Mouse (Mus musculus) cortical plate, adult 2 months (tissue): ENCODE data around the gene Prr29.

Source experiments
- CTCF ChIP-seq: fragments of 200-500 bp; IDR thresholded peaks from 2 replicates; pipeline ENCODE4 v1.5.1; 2011; ENCODE audit warnings: mild to moderate bottlenecking, control low read depth, low read length; ENCODE audit not compliant: insufficient read depth; ENCODE audit errors: extremely low read depth
- POLR2A ChIP-seq: fragments of 200-500 bp; IDR thresholded peaks from 2 replicates; pipeline ENCODE4 v1.6.1; 2011; ENCODE audit warnings: mild to moderate bottlenecking, low read length, control low read depth; ENCODE audit not compliant: insufficient read depth; ENCODE audit errors: extremely low read depth

- TF ChIP-seq CTCF (no peak), POLR2A (no peak)
Measured at GRCm38 (mm10) chr11:106340990-106341520, 24.2 kb upstream of the Prr29 start.
